Mouse (Mus musculus): Measurements from ENCODE around the gene A830005F24Rik.

- TF ChIP-seq POLR2A (IDR thresholded peaks at IDR 0.05; ENCODE audit: extremely low read depth, insufficient read depth, low read length) (no peak), CTCF (IDR thresholded peaks at IDR 0.05; ENCODE audit: low read depth, low read length) (peak; percentile 81)
Observed at GRCm38 (mm10) chr13:48497693-48498221, 15.6 kb upstream of the A830005F24Rik start.
